Mouse (Mus musculus): ENCODE results near the gene Gp1ba. TPM values are rescaled to one million over a fixed set of nuclear protein-coding genes. Genes with fewer than 3 reads are reported as not detected.

The Gp1ba gene
- total RNA-seq, 1 experiment = 0.45 TPM

DNA sequence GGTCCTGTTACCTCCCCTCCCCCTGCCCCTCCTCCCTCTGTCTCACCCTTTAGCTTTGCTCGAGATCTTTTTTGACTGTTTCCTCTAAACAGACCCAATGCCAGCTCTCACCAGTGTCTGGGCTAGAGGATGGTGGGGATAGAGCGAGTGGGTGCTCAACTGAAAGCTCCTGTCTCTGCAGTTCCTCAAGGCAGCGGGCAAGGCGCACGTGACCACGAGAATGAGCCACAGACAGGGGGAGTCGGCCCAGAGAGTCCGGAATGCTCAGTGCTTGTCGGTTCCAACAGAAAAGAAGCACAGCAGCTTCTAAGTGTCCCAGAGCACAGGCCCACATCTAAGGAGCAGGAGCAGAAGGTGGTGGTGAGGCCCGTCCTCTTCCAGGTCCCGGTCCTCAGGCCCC lies 35.6 kb downstream of the Gp1ba start:
- Histone ChIP-seq H3K36me3 (ENCODE audit: control insufficient read depth, insufficient read depth, low read length, poor library complexity, severe bottlenecking) (peaks cover 5% of the 10 kb centered on the region; the same call in 1 of the 2 replicates), H3K4me1 (ENCODE audit: control insufficient read depth in 2 of 2, insufficient read depth in 2 of 2, low read length in 2 of 2, poor library complexity in 1 of 2) (peaks cover 0 to 13% of the 10 kb centered on the region in 2 experiments; a peak in 1 of 4 replicates), H3K27ac (ENCODE audit: insufficient read depth, low read depth, low read length, poor library complexity, severe bottlenecking) (no peak overlapping the region), H3K9ac (ENCODE audit: insufficient read depth, low read depth, low read length, poor library complexity, severe bottlenecking) (no peak overlapping the region), H3K4me3 (ENCODE audit: insufficient read depth in 1 of 2, low read depth in 1 of 2, low read length in 2 of 2, poor library complexity in 1 of 2, severe bottlenecking in 1 of 2) (no peak overlapping the region), H3K9me3 (ENCODE audit: control insufficient read depth, insufficient read depth, low read depth, low read length) (no peaks in the 10 kb centered on the region)
- no peak for DNase-seq (ENCODE audit: low read depth, low spot score)
- in situ Hi-C loops (cut with MboI; ENCODE audit: low sequenced_read_pairs in 2 of 2, unreplicated experiment in 2 of 2) = no loop called here
- TF ChIP-seq CHD2 (IDR thresholded peaks at IDR 0.05; ENCODE audit: low read depth, low read length) (no peak), HCFC1 (IDR thresholded peaks at IDR 0.05; ENCODE audit: borderline replicate concordance, insufficient read depth, low read length) (no peak), ZC3H11A (IDR thresholded peaks at IDR 0.05; ENCODE audit: borderline replicate concordance, low read depth, low read length) (no peak), MAFK (IDR thresholded peaks at IDR 0.05; ENCODE audit: insufficient read depth, low read depth, low read length) (no peak), ZNF384 (IDR thresholded peaks at IDR 0.05; ENCODE audit: low read depth, low read length) (no peak)

GRCm38 (mm10) chr11:70678092-70678491 lies 39.2 kb downstream of the Gp1ba start:
- H3K4me3 ChIP-seq (ENCODE audit: insufficient read depth in 1 of 2, low read depth in 1 of 2, low read length in 2 of 2, poor library complexity in 1 of 2, severe bottlenecking in 1 of 2) = no peak overlapping the region
- in situ Hi-C loops (cut with MboI; ENCODE audit: low sequenced_read_pairs in 2 of 2, unreplicated experiment in 2 of 2) = no loop called here
- TF ChIP-seq CHD2 (IDR thresholded peaks at IDR 0.05; ENCODE audit: low read depth, low read length) (no peak), MAFK (IDR thresholded peaks at IDR 0.05; ENCODE audit: insufficient read depth, low read depth, low read length) (no peak), ZC3H11A (IDR thresholded peaks at IDR 0.05; ENCODE audit: borderline replicate concordance, low read depth, low read length) (no peak), ZNF384 (IDR thresholded peaks at IDR 0.05; ENCODE audit: low read depth, low read length) (no peak), HCFC1 (IDR thresholded peaks at IDR 0.05; ENCODE audit: borderline replicate concordance, insufficient read depth, low read length) (no peak)
- peaks cover 3% of the 10 kb centered on the region; the same call in 1 of the 2 replicates for H3K36me3 ChIP-seq (ENCODE audit: control insufficient read depth, insufficient read depth, low read length, poor library complexity, severe bottlenecking)
- H3K27ac ChIP-seq (ENCODE audit: insufficient read depth, low read depth, low read length, poor library complexity, severe bottlenecking) = no peak overlapping the region
- no peaks in the 10 kb centered on the region for H3K9me3 ChIP-seq (ENCODE audit: control insufficient read depth, insufficient read depth, low read depth, low read length)
- peaks cover 5 to 23% of the 10 kb centered on the region in 2 experiments; a peak in 3 of 4 replicates for H3K4me1 ChIP-seq (ENCODE audit: control insufficient read depth in 2 of 2, insufficient read depth in 2 of 2, low read length in 2 of 2, poor library complexity in 1 of 2)
- no peak for DNase-seq (ENCODE audit: low read depth, low spot score)
- H3K9ac ChIP-seq (ENCODE audit: insufficient read depth, low read depth, low read length, poor library complexity, severe bottlenecking) = no peak overlapping the region

- Histone ChIP-seq H3K27ac (ENCODE audit: insufficient read depth, low read depth, low read length, poor library complexity, severe bottlenecking) (no peak overlapping the region), H3K4me1 (ENCODE audit: control insufficient read depth in 2 of 2, insufficient read depth in 2 of 2, low read length in 2 of 2, poor library complexity in 1 of 2) (peaks cover 5 to 28% of the 10 kb centered on the region in 2 experiments; a peak in 3 of 4 replicates), H3K9ac (ENCODE audit: insufficient read depth, low read depth, low read length, poor library complexity, severe bottlenecking) (no peak overlapping the region), H3K9me3 (ENCODE audit: control insufficient read depth, insufficient read depth, low read depth, low read length) (no peaks in the 10 kb centered on the region), H3K36me3 (ENCODE audit: control insufficient read depth, insufficient read depth, low read length, poor library complexity, severe bottlenecking) (peaks cover 6% of the 10 kb centered on the region; the same call in 1 of the 2 replicates), H3K4me3 (ENCODE audit: insufficient read depth in 1 of 2, low read depth in 1 of 2, low read length in 2 of 2, poor library complexity in 1 of 2, severe bottlenecking in 1 of 2) (no peak overlapping the region)
- TF ChIP-seq ZNF384 (IDR thresholded peaks at IDR 0.05; ENCODE audit: low read depth, low read length) (no peak), MAFK (IDR thresholded peaks at IDR 0.05; ENCODE audit: insufficient read depth, low read depth, low read length) (no peak), CHD2 (IDR thresholded peaks at IDR 0.05; ENCODE audit: low read depth, low read length) (no peak), HCFC1 (IDR thresholded peaks at IDR 0.05; ENCODE audit: borderline replicate concordance, insufficient read depth, low read length) (no peak), ZC3H11A (IDR thresholded peaks at IDR 0.05; ENCODE audit: borderline replicate concordance, low read depth, low read length) (no peak)
- DNase-seq (ENCODE audit: low read depth, low spot score) = no peak
- in situ Hi-C loops (cut with MboI; ENCODE audit: low sequenced_read_pairs in 2 of 2, unreplicated experiment in 2 of 2) = no loop called here
These were observed 39.7 kb downstream of the Gp1ba start for GRCm38 (mm10) chr11:70678576-70678975.

DNA sequence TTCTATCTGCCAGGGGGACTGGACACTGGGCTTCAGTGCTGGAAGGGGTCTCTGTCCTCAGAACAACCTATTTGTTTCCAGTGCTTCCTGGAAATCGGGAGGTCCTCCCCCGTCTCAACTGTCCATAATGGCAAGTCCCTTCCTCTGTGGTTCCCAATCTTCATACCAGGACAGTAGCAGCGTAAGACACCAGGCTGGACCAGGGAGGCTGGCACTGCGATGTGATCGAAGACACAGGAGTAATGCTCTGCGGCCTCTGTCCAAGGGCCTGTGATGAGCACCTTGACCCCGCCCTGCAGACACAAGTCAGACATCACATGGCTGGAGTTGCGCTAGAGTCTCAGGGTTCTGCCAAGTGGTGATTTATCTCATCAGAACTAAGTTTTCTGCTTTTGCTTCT lies 40.4 kb downstream of the Gp1ba start:
- H3K9ac ChIP-seq (ENCODE audit: insufficient read depth, low read depth, low read length, poor library complexity, severe bottlenecking) = no peak overlapping the region
- H3K27ac ChIP-seq (ENCODE audit: insufficient read depth, low read depth, low read length, poor library complexity, severe bottlenecking) = no peak overlapping the region
- no peak for DNase-seq (ENCODE audit: low read depth, low spot score)
- TF ChIP-seq MAFK (IDR thresholded peaks at IDR 0.05; ENCODE audit: insufficient read depth, low read depth, low read length) = no peak
- no peak for TF ChIP-seq ZC3H11A (IDR thresholded peaks at IDR 0.05; ENCODE audit: borderline replicate concordance, low read depth, low read length)
- no peak for TF ChIP-seq ZNF384 (IDR thresholded peaks at IDR 0.05; ENCODE audit: low read depth, low read length)
- no peak for TF ChIP-seq CHD2 (IDR thresholded peaks at IDR 0.05; ENCODE audit: low read depth, low read length)
- TF ChIP-seq HCFC1 (IDR thresholded peaks at IDR 0.05; ENCODE audit: borderline replicate concordance, insufficient read depth, low read length) = no peak
- in situ Hi-C loops (cut with MboI; ENCODE audit: low sequenced_read_pairs in 2 of 2, unreplicated experiment in 2 of 2) = no loop called here
- peaks cover 9% of the 10 kb centered on the region; the same call in 1 of the 2 replicates for H3K36me3 ChIP-seq (ENCODE audit: control insufficient read depth, insufficient read depth, low read length, poor library complexity, severe bottlenecking)
- H3K4me3 ChIP-seq (ENCODE audit: insufficient read depth in 1 of 2, low read depth in 1 of 2, low read length in 2 of 2, poor library complexity in 1 of 2, severe bottlenecking in 1 of 2) = no peak overlapping the region
- H3K9me3 ChIP-seq (ENCODE audit: control insufficient read depth, insufficient read depth, low read depth, low read length) = no peaks in the 10 kb centered on the region
- H3K4me1 ChIP-seq (ENCODE audit: control insufficient read depth in 2 of 2, insufficient read depth in 2 of 2, low read length in 2 of 2, poor library complexity in 1 of 2) = peaks cover 5 to 27% of the 10 kb centered on the region in 2 experiments; a peak in 3 of 4 replicates
